Mouse (Mus musculus) ES-E14 (cell line): ENCODE measurements around the gene Smco4. TPM values are rescaled to one million over a fixed set of nuclear protein-coding genes. Genes with fewer than 3 reads are reported as not detected.

Source experiments
- DNase-seq: peaks from one replicate; pipeline ENCODE4 v3.0.0-alpha.2; 2013; ENCODE audit warnings: low read depth, low spot score
- H3K27ac ChIP-seq: 2 replicates; pipeline ENCODE4 v1.5.1; 2012; ENCODE audit warnings: low read depth, mild to moderate bottlenecking, low read length, moderate library complexity, mixed read lengths; ENCODE audit not compliant: poor library complexity, insufficient read depth, severe bottlenecking
- H3K36me3 ChIP-seq: 2 replicates; pipeline ENCODE4 v1.6.1; 2012; ENCODE audit warnings: mild to moderate bottlenecking, low read length, moderate library complexity, mixed read lengths; ENCODE audit not compliant: control insufficient read depth, poor library complexity, insufficient read depth, severe bottlenecking
- H3K4me1 ChIP-seq, 2 experiments: fragments of 150-350 bp in 1 of 2; sonication (generic) in 1 of 2; 2 replicates each; pipeline ENCODE4 v1.6.1; 2012; ENCODE audit warnings: low read length in 2 of 2, mild to moderate bottlenecking in 1 of 2, mixed read lengths in 1 of 2; ENCODE audit not compliant: control insufficient read depth in 2 of 2, insufficient read depth in 2 of 2, poor library complexity in 1 of 2
- H3K4me3 ChIP-seq, 2 experiments: fragments of 150-350 bp in 1 of 2; sonication (generic) in 1 of 2; 2 replicates each; pipeline ENCODE4 v1.5.1; 2012; ENCODE audit warnings: low read length in 2 of 2, low read depth in 1 of 2, mild to moderate bottlenecking in 1 of 2, mixed read lengths in 1 of 2; ENCODE audit not compliant: insufficient read depth in 1 of 2, poor library complexity in 1 of 2, severe bottlenecking in 1 of 2
- H3K9ac ChIP-seq: 2 replicates; pipeline ENCODE4 v1.6.1; 2012; ENCODE audit warnings: low read depth, mild to moderate bottlenecking, low read length, mixed read lengths; ENCODE audit not compliant: poor library complexity, insufficient read depth, severe bottlenecking
- H3K9me3 ChIP-seq: fragments of 150-350 bp; sonication (generic); 2 replicates; pipeline ENCODE4 v1.6.1; 2012; ENCODE audit warnings: low read depth, mild to moderate bottlenecking, low read length; ENCODE audit not compliant: control insufficient read depth, insufficient read depth
- CHD2 ChIP-seq: IDR thresholded peaks from 2 replicates; pipeline ENCODE4 v1.6.1; 2014; ENCODE audit warnings: mild to moderate bottlenecking, low read depth, low read length, inconsistent platforms
- HCFC1 ChIP-seq: IDR thresholded peaks from 2 replicates; pipeline ENCODE4 v1.6.1; 2012; ENCODE audit warnings: low read length, inconsistent platforms, borderline replicate concordance; ENCODE audit not compliant: insufficient read depth
- MAFK ChIP-seq: IDR thresholded peaks from 2 replicates; pipeline ENCODE4 v1.6.1; 2014; ENCODE audit warnings: mild to moderate bottlenecking, low read depth, low read length, inconsistent platforms; ENCODE audit not compliant: insufficient read depth
- ZC3H11A ChIP-seq: IDR thresholded peaks from 2 replicates; pipeline ENCODE4 v1.6.1; 2012; ENCODE audit warnings: low read depth, mild to moderate bottlenecking, inconsistent platforms, low read length, borderline replicate concordance
- ZNF384 ChIP-seq: IDR thresholded peaks from 2 replicates; pipeline ENCODE4 v1.6.1; 2012; ENCODE audit warnings: low read depth, low read length, inconsistent platforms
- in situ Hi-C, 2 experiments: fragments of 600-800 bp; cut with MboI; formaldehyde crosslinking; loops; one replicate each; pipeline ENCODE4 v1.15.1; 2025; ENCODE audit warnings: low sequenced_read_pairs in 2 of 2, inconsistent platforms in 1 of 2; ENCODE audit not compliant: unreplicated experiment in 2 of 2
- total RNA-seq: library from RNA; depleted of rRNA; stranded (reverse); fragments of 300-350 nt; gene quantifications from 2 replicates; pipeline ENCODE4 v1.2.3, GENCODE M21; 2012

The Smco4 gene
- total RNA-seq, 1 experiment, result 8.7 TPM

DNA sequence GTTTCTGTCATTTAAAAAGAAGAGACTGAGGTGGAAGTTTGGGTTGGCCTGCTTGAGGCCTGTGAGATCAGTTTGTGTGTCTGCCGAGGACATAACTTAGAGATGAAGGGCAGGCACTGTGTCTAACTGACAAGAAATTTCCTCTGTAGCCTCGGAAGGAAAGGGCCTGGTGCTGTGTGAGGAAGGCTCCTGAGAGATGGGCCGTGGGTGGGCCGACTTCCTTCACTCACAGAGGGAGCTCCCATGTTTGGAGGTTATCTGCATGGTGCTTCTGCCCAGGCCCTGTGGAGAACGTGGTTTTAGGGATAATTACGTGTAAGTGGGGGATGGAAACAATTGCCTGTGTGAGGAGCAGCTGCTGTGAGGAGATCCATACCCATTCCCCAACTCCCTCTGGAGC, 10.6 kb downstream of the Smco4 start:
- Histone ChIP-seq H3K27ac (no peak overlapping the region), H3K36me3 (peaks cover 6% of the 10 kb centered on the region; the same call in 1 of the 2 replicates), H3K4me3 (no peak overlapping the region), H3K9ac (no peak overlapping the region), H3K9me3 (no peaks in the 10 kb centered on the region), H3K4me1 (peaks cover 0 to 7% of the 10 kb centered on the region in 2 experiments; a peak in 2 of 4 replicates)
- no peak for DNase-seq
- TF ChIP-seq CHD2, result no peak
- no peak for TF ChIP-seq HCFC1
- no peak for TF ChIP-seq ZC3H11A
- TF ChIP-seq MAFK, result no peak
- no peak for TF ChIP-seq ZNF384
- in situ Hi-C loops, result no loop called here

DNA sequence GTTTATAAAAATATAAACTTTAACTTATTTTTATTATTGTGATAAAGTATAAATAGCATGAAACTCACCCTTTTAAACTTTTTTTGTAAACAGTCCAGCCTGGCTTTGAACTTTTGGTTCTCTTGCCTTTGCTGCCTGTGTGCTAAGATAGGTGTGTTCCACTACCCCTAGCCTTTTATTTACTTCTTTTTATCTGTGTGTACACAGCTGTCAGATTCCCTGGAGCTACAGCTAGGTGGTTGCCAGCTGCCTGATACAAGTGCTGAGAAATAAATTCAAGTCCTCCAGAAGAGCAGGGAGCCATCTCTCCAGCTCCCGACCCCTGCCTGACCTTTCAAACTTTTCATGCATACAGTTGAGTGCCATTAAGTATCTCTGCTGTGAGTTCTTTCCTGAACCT, 12.1 kb downstream of the Smco4 start:
- Histone ChIP-seq H3K4me3 (no peak overlapping the region), H3K4me1 (peaks cover 0 to 7% of the 10 kb centered on the region in 2 experiments; a peak in 2 of 4 replicates), H3K9ac (no peak overlapping the region), H3K9me3 (no peaks in the 10 kb centered on the region), H3K27ac (no peak overlapping the region), H3K36me3 (peaks cover 3% of the 10 kb centered on the region; the same call in 1 of the 2 replicates)
- no peak for DNase-seq
- TF ChIP-seq ZC3H11A (no peak), ZNF384 (no peak)
- in situ Hi-C loops, result no loop called here

DNA sequence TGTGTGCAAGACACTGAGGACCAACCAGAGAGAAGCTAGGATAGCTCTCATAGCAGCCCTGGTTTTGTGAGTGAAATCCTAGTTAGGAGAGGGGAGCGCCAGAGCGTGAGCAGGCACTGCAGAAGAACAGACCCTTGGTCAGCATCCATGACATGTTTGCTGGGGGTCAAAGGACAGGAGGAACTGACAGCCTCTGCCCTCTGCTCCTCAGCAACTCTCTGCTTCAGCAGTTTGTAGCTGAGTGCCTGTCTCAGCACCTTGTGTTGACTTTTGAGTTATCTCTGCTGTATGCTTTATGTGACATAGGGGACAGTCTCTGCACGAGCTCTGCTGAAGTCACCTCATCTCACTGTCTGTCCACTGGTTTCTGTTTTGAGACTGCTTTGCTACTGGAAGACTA, 13.6 kb downstream of the Smco4 start:
- TF ChIP-seq HCFC1 (no peak), MAFK (no peak), CHD2 (no peak), ZC3H11A (no peak), ZNF384 (no peak)
- Histone ChIP-seq H3K27ac (no peak overlapping the region), H3K9ac (no peak overlapping the region), H3K4me3 (no peak overlapping the region), H3K9me3 (no peaks in the 10 kb centered on the region), H3K4me1 (peaks cover 0 to 7% of the 10 kb centered on the region in 2 experiments; a peak in 2 of 4 replicates), H3K36me3 (peaks cover 3% of the 10 kb centered on the region; the same call in 1 of the 2 replicates)
- DNase-seq, result no peak
- in situ Hi-C loops, result no loop called here

DNA sequence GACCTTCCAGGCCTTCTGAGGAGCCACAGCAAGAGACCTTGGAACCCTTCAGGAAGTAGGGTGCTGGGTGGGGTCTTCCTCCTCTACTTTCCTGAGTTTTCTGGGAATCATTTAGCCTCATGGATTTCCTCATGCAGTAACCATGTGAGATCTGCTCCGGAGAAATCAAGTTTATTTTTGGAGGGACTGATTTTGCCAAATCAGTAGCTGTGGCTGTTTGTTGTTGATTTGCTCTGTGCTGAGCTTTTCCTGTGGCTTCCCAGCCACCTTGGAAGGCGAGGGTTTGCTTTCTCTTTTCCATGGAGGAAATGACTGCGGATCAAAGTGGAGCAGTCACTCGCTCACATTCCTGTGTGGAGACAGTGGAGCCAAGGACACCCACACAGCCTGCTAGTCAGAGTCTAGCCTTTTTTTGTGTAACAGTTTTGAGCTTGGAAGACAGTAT, 14.2 kb downstream of the Smco4 start:
- TF ChIP-seq CHD2, result no peak
- no peak for TF ChIP-seq ZNF384
- TF ChIP-seq HCFC1, result no peak
- TF ChIP-seq MAFK, result no peak
- H3K27ac ChIP-seq, result no peak overlapping the region
- H3K4me3 ChIP-seq, result no peak overlapping the region
- H3K9ac ChIP-seq, result no peak overlapping the region
- peaks cover 0 to 7% of the 10 kb centered on the region in 2 experiments; a peak in 2 of 4 replicates for H3K4me1 ChIP-seq
- DNase-seq, result no peak
- H3K36me3 ChIP-seq, result peaks cover 3% of the 10 kb centered on the region; the same call in 1 of the 2 replicates
- H3K9me3 ChIP-seq, result no peaks in the 10 kb centered on the region
- in situ Hi-C loops, result no loop called here

DNA sequence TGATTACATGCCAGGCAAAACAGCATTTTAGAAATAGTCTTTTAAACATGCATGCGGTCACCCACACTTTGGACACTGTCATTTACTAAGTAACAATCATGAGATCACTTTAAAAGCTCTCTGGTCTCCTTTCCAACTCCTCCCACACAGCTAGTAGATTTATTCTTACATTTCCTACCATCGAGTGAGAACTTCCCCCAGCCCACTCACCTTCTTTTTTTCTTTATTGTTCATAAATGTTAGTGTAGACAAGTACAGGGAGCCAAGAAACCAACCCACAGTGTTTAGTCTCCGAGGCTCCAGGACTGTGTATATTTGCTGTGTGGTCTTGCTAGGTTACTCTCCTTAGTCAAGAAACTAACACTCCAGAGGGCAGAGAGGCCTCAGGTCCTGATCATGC, 16.1 kb downstream of the Smco4 start:
- in situ Hi-C loops, result no loop called here
- TF ChIP-seq CHD2 (no peak), MAFK (no peak), ZNF384 (no peak), ZC3H11A (no peak), HCFC1 (no peak)
- Histone ChIP-seq H3K9me3 (no peaks in the 10 kb centered on the region), H3K27ac (no peak overlapping the region), H3K4me3 (no peak overlapping the region), H3K36me3 (peaks cover 3% of the 10 kb centered on the region; the same call in 1 of the 2 replicates), H3K9ac (no peak overlapping the region), H3K4me1 (no peaks in the 10 kb centered on the region; a peak in 1 of 4 replicates)
- no peak for DNase-seq
